Mouse (Mus musculus) CH12.LX (cell line): ENCODE measurements at regions not wholly inside any gene's neighbourhood (a gene's known extent, or its start where the extent isn't known, plus 50 kb on each side); places are given as distances from the start of the nearest gene placed in this dataset.

ENCODE experiments used
- CHD1 ChIP-seq: IDR thresholded peaks from 2 replicates; pipeline ENCODE4 v1.6.1; 2012; ENCODE audit warnings: low read depth, low read length, improper control_type of control experiment, inconsistent platforms
- CTCF ChIP-seq, 2 experiments: IDR thresholded peaks in 1 of 2; conservative IDR thresholded peaks in 1 of 2; 2 replicates each; pipeline ENCODE4 v1.5.1; 2011 to 2012; ENCODE audit warnings: low read depth in 2 of 2, low read length in 2 of 2, improper control_type of control experiment in 1 of 2, inconsistent platforms in 1 of 2, mild to moderate bottlenecking in 1 of 2, moderate library complexity in 1 of 2
- EP300 ChIP-seq: IDR thresholded peaks from 2 replicates; pipeline ENCODE4 v1.6.1; 2011; ENCODE audit warnings: low read length, improper control_type of control experiment
- ETS1 ChIP-seq: conservative IDR thresholded peaks from 2 replicates; pipeline ENCODE4 v1.6.1; 2012; ENCODE audit warnings: low read depth, mild to moderate bottlenecking, inconsistent platforms, low read length, improper control_type of control experiment, moderate library complexity
- MAFK ChIP-seq: IDR thresholded peaks from 2 replicates; pipeline ENCODE4 v1.6.1; 2011; ENCODE audit warnings: low read length, improper control_type of control experiment; ENCODE audit not compliant: insufficient replicate concordance
- POLR2A ChIP-seq: IDR thresholded peaks from 2 replicates; pipeline ENCODE4 v1.6.1; 2011; ENCODE audit warnings: low read depth, mild to moderate bottlenecking, improper control_type of control experiment, low read length
- SMC3 ChIP-seq: IDR thresholded peaks from 2 replicates; pipeline ENCODE4 v1.6.1; 2011; ENCODE audit warnings: low read depth, low read length, improper control_type of control experiment
- ZMIZ1 ChIP-seq: IDR thresholded peaks from 2 replicates; pipeline ENCODE4 v1.6.1; 2012; ENCODE audit warnings: low read depth, mild to moderate bottlenecking, inconsistent platforms, low read length, improper control_type of control experiment

DNA sequence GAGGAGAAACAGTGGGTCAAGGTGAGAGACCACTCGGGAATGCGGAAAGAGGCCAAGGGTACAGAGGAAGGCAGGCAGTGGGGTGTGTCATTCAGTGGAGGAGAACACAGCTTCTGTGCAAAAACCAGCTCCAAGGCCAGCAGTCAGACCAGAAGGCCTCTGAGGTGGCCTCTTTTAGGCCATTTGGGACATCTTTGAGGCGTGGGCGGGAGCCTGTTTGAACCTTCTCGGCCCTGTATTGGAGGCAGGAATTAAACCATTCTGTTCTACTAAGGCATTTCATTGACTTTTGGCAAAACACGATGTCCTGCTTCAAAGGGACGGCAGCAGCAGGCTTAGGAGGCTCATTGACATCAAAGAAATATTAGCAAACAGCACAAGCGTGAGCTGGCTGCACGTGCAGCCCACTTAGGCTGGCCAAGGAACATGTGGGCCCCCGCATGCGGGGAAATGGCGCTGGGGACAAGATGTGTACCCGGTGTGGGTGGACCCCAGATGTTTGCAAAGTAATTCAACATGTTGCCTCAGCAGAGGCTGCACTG lies 190.8 kb upstream of the Zmiz1 start:
- TF ChIP-seq ETS1 = no peak
- no peak for TF ChIP-seq CHD1
- TF ChIP-seq CTCF (conservative IDR thresholded peaks at IDR 0.05 in 1 of 2, IDR thresholded peaks at IDR 0.05 in 1 of 2; ENCODE audit: low read depth in 2 of 2, low read length in 2 of 2) = no peak
- TF ChIP-seq POLR2A = no peak
- TF ChIP-seq MAFK = no peak
- TF ChIP-seq EP300 = no peak
- no peak for TF ChIP-seq SMC3
- TF ChIP-seq ZMIZ1 = no peak
